ENCODE assay signal across 8 mouse cellular contexts in genomic region chr16:59599411-59600265, GRCm38 (mm10). TPM values are rescaled to one million over a fixed set of nuclear protein-coding genes. Genes with fewer than 3 reads are reported as not detected.
DNase-seq lines count a peak whose midpoint lies in the region; ATAC-seq and TF ChIP-seq lines count a peak whose summit lies in the region.

No protein-coding gene starts in this region.

- DNase-seq in liver, adult 2 months (ENCODE audit: extremely low read depth, low read depth, low spot score): peak; percentile 79
- DNase-seq in liver: no peak
- DNase-seq in embryo, embryonic 11 days: peak; percentile 39
- DNase-seq in heart, postnatal 4 days: peak; percentile 45
- peak; percentile 40 for DNase-seq in lung, postnatal 36 days
- no peak for DNase-seq in frontal cortex, adult 2 months (ENCODE audit: extremely low spot score in 1 of 2, low spot score in 1 of 2)
- DNase-seq in c-Kit-positive CD71-positive TER-119-positive erythroid progenitor cells, embryonic 14.5 days (ENCODE audit: low spot score): no peak

- H3K9ac ChIP-seq in liver, adult 2 months (ENCODE audit: low read depth, low read length): no peak overlapping the region

- peaks cover 14% of the 10 kb centered on the region for H3K4me1 ChIP-seq in liver, adult 2 months (ENCODE audit: control insufficient read depth, insufficient read depth, low read length)

- H3K4me3 ChIP-seq in liver, adult 2 months (ENCODE audit: insufficient read depth, low read depth, low read length): peak overlapping the region; percentile 74

- peaks cover 16% of the 10 kb centered on the region for H3K79me2 ChIP-seq in liver, adult 2 months (ENCODE audit: control insufficient read depth, insufficient read depth, low read length)

- H3K36me3 ChIP-seq in liver, adult 2 months (ENCODE audit: control insufficient read depth, insufficient read depth, low read length): no peaks in the 10 kb centered on the region

- no peak for TF ChIP-seq POLR2A in liver, adult 2 months (IDR thresholded peaks at IDR 0.05; ENCODE audit: extremely low read depth, insufficient read depth, low read length)

- TF ChIP-seq CTCF in liver, adult 2 months (IDR thresholded peaks at IDR 0.05; ENCODE audit: low read depth, low read length): no peak

- WGBS in liver, adult 2 months: 20% methylated on average over 17 of the region's 17 CpGs

- H3K27me3 ChIP-seq in liver, adult 2 months (ENCODE audit: control insufficient read depth, insufficient read depth, low read length): no peaks in the 10 kb centered on the region

- peak overlapping the region; percentile 88 for H3K27ac ChIP-seq in liver, adult 2 months (replicated peaks; ENCODE audit: insufficient read depth, low read depth, low read length)

- no peak for ATAC-seq in frontal cortex, adult (ENCODE audit: low TSS enrichment)

RNA-seq across cellular contexts. Expression of gene Crybg3, which starts 1.1 kb away (rescaled TPM):
- 4.1 and 5.5 TPM in 2 replicates for total RNA-seq in liver, adult 2 months (2014; rRNA removed)
- 1.1 and 3.0 TPM in 2 replicates for polyA plus RNA-seq in liver, adult 2 months (2012; rRNA removed)
- total RNA-seq in heart, postnatal 4 days (2021): 10 to 100 TPM; 85.5 to 86.4 TPM
- 4.8 and 6.6 TPM in 2 replicates for polyA plus RNA-seq in frontal cortex, adult 2 months (2012; rRNA removed)

RNA-seq across cellular contexts. Expression of gene Arl6, which starts 39.6 kb away (rescaled TPM):
- 3.8 and 3.9 TPM in 2 replicates for total RNA-seq in liver, adult 2 months (2014; rRNA removed)
- polyA plus RNA-seq in liver, adult 2 months (2012; rRNA removed): 0.39 and 0.65 TPM in 2 replicates
- total RNA-seq in heart, postnatal 4 days (2021): 1 to 10 TPM; 6.4 to 8.8 TPM
- 25.3 and 28.7 TPM in 2 replicates for polyA plus RNA-seq in frontal cortex, adult 2 months (2012; rRNA removed)

Comparison
In these comparisons a context has a peak if more than half of its experiments do, and no peak if none do; other contexts are left out.
1. DNase-seq: peak in liver, adult 2 months (single experiment), embryo, embryonic 11 days (single experiment), heart, postnatal 4 days (single experiment) and lung, postnatal 36 days (single experiment); none in liver (single experiment), frontal cortex, adult 2 months (0 of 2) and c-Kit-positive CD71-positive TER-119-positive erythroid progenitor cells, embryonic 14.5 days (single experiment).
2. RNA of gene Crybg3, which starts 1.1 kb away (total RNA-seq): 85.5 to 86.4 TPM in heart, postnatal 4 days; 4.1 to 5.5 TPM in liver, adult 2 months; every median in the first group is over 10 times any median in the second.